Mouse (Mus musculus): ENCODE measurements around the gene Zfp423.

- TF ChIP-seq CTCF (conservative IDR thresholded peaks at IDR 0.05; ENCODE audit: low read length) (peak; percentile 78), NANOG (IDR thresholded peaks at IDR 0.05; ENCODE audit: borderline replicate concordance, low read length) (no peak)
Observed at GRCm38 (mm10) chr8:87961108-87961507, 1.7 kb upstream of the Zfp423 start.
